Mouse (Mus musculus) G1E (cell line): ENCODE data around the gene Dcp1b. TPM values are rescaled to one million over a fixed set of nuclear protein-coding genes. Genes with fewer than 3 reads are reported as not detected.

ENCODE experiments used
- ATAC-seq: 2 replicates; pipeline ENCODE4 v1.8.0; 2016; ENCODE audit warnings: mild to moderate bottlenecking; ENCODE audit not compliant: insufficient number of reproducible peaks, poor library complexity, low FRiP score, severe bottlenecking; ENCODE audit errors: extremely low read depth
- DNase-seq: peaks from one replicate; pipeline ENCODE4 v3.0.0; 2012; ENCODE audit warnings: low spot score
- H3K27me3 ChIP-seq: 2 replicates; pipeline ENCODE4 v1.6.1; 2012; ENCODE audit warnings: mild to moderate bottlenecking, low read length, inconsistent platforms; ENCODE audit not compliant: insufficient read depth
- H3K36me3 ChIP-seq: replicated peaks from 2 replicates; pipeline ENCODE3; 2012; ENCODE audit warnings: mild to moderate bottlenecking, inconsistent platforms
- H3K4me1 ChIP-seq: 2 replicates; pipeline ENCODE4 v1.6.1; 2012; ENCODE audit warnings: low read depth, low read length, inconsistent platforms, mixed read lengths; ENCODE audit not compliant: insufficient read depth
- H3K4me3 ChIP-seq: 2 replicates; pipeline ENCODE4 v1.5.1; 2012; ENCODE audit warnings: low read depth, mild to moderate bottlenecking, inconsistent platforms, low read length, moderate library complexity, mixed read lengths
- H3K9me3 ChIP-seq: replicated peaks from 2 replicates; pipeline ENCODE4 v1.6.1; 2012; ENCODE audit warnings: inconsistent platforms
- CTCF ChIP-seq: IDR thresholded peaks from 2 replicates; pipeline ENCODE4 v1.5.1; 2012; ENCODE audit warnings: low read depth, low read length, inconsistent platforms, mixed read lengths
- GATA1 ChIP-seq: IDR thresholded peaks from 2 replicates; pipeline ENCODE4 v1.6.1; 2012; ENCODE audit warnings: borderline replicate concordance, low read length, inconsistent platforms, mixed read lengths
- GATA2 ChIP-seq: IDR thresholded peaks from 2 replicates; pipeline ENCODE4 v1.6.1; 2012; ENCODE audit warnings: low read depth, low read length, inconsistent platforms, borderline replicate concordance
- POLR2AphosphoS5 ChIP-seq: IDR thresholded peaks from 2 replicates; pipeline ENCODE4 v1.6.1; 2012; ENCODE audit warnings: low read depth, low read length, inconsistent platforms; ENCODE audit not compliant: insufficient replicate concordance
- TAL1 ChIP-seq: conservative IDR thresholded peaks from 2 replicates; pipeline ENCODE4 v1.6.1; 2012; ENCODE audit warnings: low read depth, low read length, inconsistent platforms, mixed read lengths
- polyA plus RNA-seq: library from polyadenylated mRNA; stranded (reverse); fragments of >175 nt; gene quantifications from 2 replicates; pipeline ENCODE4 v1.2.3, GENCODE M21; 2012
- total RNA-seq, 2 experiments: library from RNA; stranded (forward) in 1 of 2; stranded (reverse) in 1 of 2; fragments of 200-1000 nt in 1 of 2; fragments of >200 nt in 1 of 2; fragmentation: Nextera tagmentation in 1 of 2; gene quantifications; 2 replicates each; pipeline ENCODE4 v1.2.3; 2014 to 2017

Gene Dcp1b
- total RNA-seq (2014; fragmentation: Nextera tagmentation): 18.2 and 22.5 TPM in 2 replicates
- total RNA-seq (2017): 7.6 and 7.9 TPM in 2 replicates
- polyA plus RNA-seq: 14.0 and 15.0 TPM in 2 replicates

GRCm38 (mm10) chr6:119175078-119175853 lies at the start of gene Dcp1b:
Gene Dcp1b, plus strand, starts transcription at chr6:119175253.
- H3K36me3 ChIP-seq: peaks cover 25% of the 10 kb centered on the region
- H3K9me3 ChIP-seq: no peaks in the 10 kb centered on the region
- peaks cover 23% of the 10 kb centered on the region for H3K4me1 ChIP-seq
- peak within 1 kb of the TSS; percentile 95 for H3K4me3 ChIP-seq
- no peaks in the 10 kb centered on the region for H3K27me3 ChIP-seq
- DNase-seq: peak; percentile 92
- no peak for TF ChIP-seq CTCF
- TF ChIP-seq GATA2: no peak
- no peak for TF ChIP-seq GATA1
- TF ChIP-seq POLR2AphosphoS5: no peak
- no peak for TF ChIP-seq TAL1
- ATAC-seq: peak; percentile 93

- Histone ChIP-seq H3K4me3 (no peak overlapping the region), H3K27me3 (no peaks in the 10 kb centered on the region), H3K9me3 (peaks cover 14% of the 10 kb centered on the region), H3K4me1 (no peaks in the 10 kb centered on the region), H3K36me3 (no peaks in the 10 kb centered on the region)
- ATAC-seq (no peak), DNase-seq (no peak)
- TF ChIP-seq TAL1: no peak
- no peak for TF ChIP-seq GATA1
- no peak for TF ChIP-seq GATA2
- no peak for TF ChIP-seq POLR2AphosphoS5
- TF ChIP-seq CTCF: no peak
These were observed 48.1 kb upstream of the Dcp1b start for GRCm38 (mm10) chr6:119126991-119127390.

- H3K36me3 ChIP-seq: no peaks in the 10 kb centered on the region
- no peak overlapping the region for H3K4me3 ChIP-seq
- H3K9me3 ChIP-seq: peaks cover 12% of the 10 kb centered on the region
- ATAC-seq (no peak), DNase-seq (no peak)
- no peak for TF ChIP-seq POLR2AphosphoS5
- TF ChIP-seq GATA2: no peak
- TF ChIP-seq GATA1: no peak
- TF ChIP-seq CTCF: no peak
- no peaks in the 10 kb centered on the region for H3K27me3 ChIP-seq
- no peaks in the 10 kb centered on the region for H3K4me1 ChIP-seq
These were observed 47.0 kb upstream of the Dcp1b start for GRCm38 (mm10) chr6:119128076-119128475.

GRCm38 (mm10) chr6:119128521-119128920 lies 46.5 kb upstream of the Dcp1b start:
- Histone ChIP-seq H3K36me3 (no peaks in the 10 kb centered on the region), H3K9me3 (peaks cover 9% of the 10 kb centered on the region), H3K4me3 (no peak overlapping the region), H3K27me3 (no peaks in the 10 kb centered on the region), H3K4me1 (no peaks in the 10 kb centered on the region)
- ATAC-seq (no peak), DNase-seq (no peak)
- TF ChIP-seq GATA1 (no peak), CTCF (no peak), GATA2 (no peak), TAL1 (no peak), POLR2AphosphoS5 (no peak)

- ATAC-seq (no peak), DNase-seq (no peak)
- Histone ChIP-seq H3K36me3 (no peaks in the 10 kb centered on the region), H3K27me3 (no peaks in the 10 kb centered on the region), H3K4me3 (no peak overlapping the region), H3K9me3 (peaks cover 9% of the 10 kb centered on the region), H3K4me1 (no peaks in the 10 kb centered on the region)
- TF ChIP-seq CTCF (no peak), GATA1 (no peak), POLR2AphosphoS5 (no peak), GATA2 (no peak), TAL1 (no peak)
These were observed 45.4 kb upstream of the Dcp1b start for GRCm38 (mm10) chr6:119129664-119130063.

GRCm38 (mm10) chr6:119132111-119132735 lies 42.8 kb upstream of the Dcp1b start:
- H3K27me3 ChIP-seq: no peaks in the 10 kb centered on the region
- H3K9me3 ChIP-seq: peaks cover 9% of the 10 kb centered on the region
- H3K4me3 ChIP-seq: no peak overlapping the region
- no peak for DNase-seq
- no peaks in the 10 kb centered on the region for H3K36me3 ChIP-seq
- no peak for ATAC-seq
- H3K4me1 ChIP-seq: no peaks in the 10 kb centered on the region
- TF ChIP-seq POLR2AphosphoS5: no peak
- no peak for TF ChIP-seq GATA1
- TF ChIP-seq CTCF: no peak
- no peak for TF ChIP-seq TAL1
- no peak for TF ChIP-seq GATA2

- H3K4me1 ChIP-seq: no peaks in the 10 kb centered on the region
- ATAC-seq (no peak), DNase-seq (no peak)
- peaks cover 5% of the 10 kb centered on the region for H3K9me3 ChIP-seq
- no peaks in the 10 kb centered on the region for H3K27me3 ChIP-seq
- TF ChIP-seq TAL1 (no peak), CTCF (no peak), GATA1 (no peak), POLR2AphosphoS5 (no peak), GATA2 (no peak)
- H3K4me3 ChIP-seq: no peak overlapping the region
- no peaks in the 10 kb centered on the region for H3K36me3 ChIP-seq
These were observed 42.2 kb upstream of the Dcp1b start for GRCm38 (mm10) chr6:119132863-119133262.
